Mouse (Mus musculus) hindbrain, embryonic 13.5 days (tissue): ENCODE measurements around the gene Cic. TPM values are rescaled to one million over a fixed set of nuclear protein-coding genes. Genes with fewer than 3 reads are reported as not detected.
"Not testable (repeated sequence)": the region's sequence is repeated elsewhere in the genome, so short reads cannot be mapped to it uniquely, and the experiment has no call there.

Experiments used
- ATAC-seq: fragments of 200-750 bp; cut with Nextera tagmentation; 2 replicates; pipeline ENCODE4 v1.8.0; 2017; ENCODE audit warnings: moderate TSS enrichment; ENCODE audit not compliant: low FRiP score
- H3K27ac ChIP-seq: fragments of 300-500 bp; sonication (generic); 2 replicates; pipeline ENCODE4 v1.5.1; 2015; ENCODE audit warnings: inconsistent platforms, mild to moderate bottlenecking, moderate library complexity
- H3K27me3 ChIP-seq: fragments of 300-500 bp; sonication (generic); 2 replicates; pipeline ENCODE4 v1.6.1; 2015; ENCODE audit warnings: mild to moderate bottlenecking, inconsistent platforms
- H3K36me3 ChIP-seq: fragments of 300-500 bp; sonication (generic); 2 replicates; pipeline ENCODE4 v1.6.1; 2015; ENCODE audit warnings: mild to moderate bottlenecking, inconsistent platforms
- H3K4me1 ChIP-seq: fragments of 300-500 bp; sonication (generic); replicated peaks from 2 replicates; pipeline ENCODE4 v1.6.1; 2015; ENCODE audit warnings: inconsistent platforms
- H3K4me2 ChIP-seq: fragments of 300-500 bp; sonication (generic); 2 replicates; pipeline ENCODE4 v1.6.1; 2015; ENCODE audit warnings: inconsistent platforms, mild to moderate bottlenecking, moderate library complexity
- H3K4me3 ChIP-seq: fragments of 300-500 bp; sonication (generic); 2 replicates; pipeline ENCODE4 v1.5.1; 2015; ENCODE audit warnings: mild to moderate bottlenecking, inconsistent platforms
- H3K9ac ChIP-seq: fragments of 300-500 bp; sonication (generic); 2 replicates; pipeline ENCODE4 v1.6.1; 2015; ENCODE audit warnings: mild to moderate bottlenecking, inconsistent platforms
- H3K9me3 ChIP-seq: fragments of 300-500 bp; sonication (generic); 2 replicates; pipeline ENCODE4 v1.6.1; 2016; ENCODE audit warnings: inconsistent platforms
- WGBS: fragments of 180-500 bp; shearing (Covaris S2); methylation state at CpG from one replicate; pipeline ENCODE4 v1.1.7; 2015; 5-methylcytosine and 5-hydroxymethylcytosine counted together
- polyA plus RNA-seq: library from polyadenylated mRNA; unstranded; fragments of >200 nt; fragmentation: Nextera tagmentation; extraction: Ambion mirVana; gene quantifications from 2 replicates; pipeline ENCODE4 v1.2.1, GENCODE M21; 2015

The Cic gene
- polyA plus RNA-seq, 1 experiment from 2014 or later, result 36.9 TPM

DNA sequence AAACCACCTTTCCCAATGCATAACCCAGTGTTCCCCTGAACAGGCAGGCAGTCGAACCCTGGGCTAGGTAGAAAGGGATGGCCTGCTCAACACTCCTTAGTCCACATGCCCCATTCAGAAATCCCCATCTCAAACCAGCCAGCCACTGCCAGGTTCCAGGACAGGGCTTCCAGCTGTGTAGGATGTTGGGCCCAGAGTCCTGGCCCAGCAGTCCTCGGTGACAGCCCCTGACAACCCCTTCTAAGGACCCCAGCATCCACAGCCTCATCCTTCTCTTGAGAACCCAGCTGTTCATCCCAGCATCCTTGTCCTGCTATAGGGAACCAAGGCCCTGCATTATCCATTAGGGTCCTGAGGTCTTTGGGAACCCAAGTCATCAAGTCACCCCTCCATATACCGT lies 20.0 kb upstream of the Cic start:
- peaks cover 66% of the 10 kb centered on the region for H3K4me1 ChIP-seq
- no peaks in the 10 kb centered on the region for H3K27me3 ChIP-seq
- H3K36me3 ChIP-seq, result peaks cover 11% of the 10 kb centered on the region
- H3K9me3 ChIP-seq, result no peaks in the 10 kb centered on the region
- H3K4me3 ChIP-seq, result peak overlapping the region; percentile 74
- peak overlapping the region; percentile 90 for H3K27ac ChIP-seq
- peak overlapping the region; percentile 100 for H3K4me2 ChIP-seq
- ATAC-seq, result no peak
- WGBS, result 20% methylated on average over 3 of the region's 3 CpGs
- H3K9ac ChIP-seq, result peak overlapping the region; percentile 84

DNA sequence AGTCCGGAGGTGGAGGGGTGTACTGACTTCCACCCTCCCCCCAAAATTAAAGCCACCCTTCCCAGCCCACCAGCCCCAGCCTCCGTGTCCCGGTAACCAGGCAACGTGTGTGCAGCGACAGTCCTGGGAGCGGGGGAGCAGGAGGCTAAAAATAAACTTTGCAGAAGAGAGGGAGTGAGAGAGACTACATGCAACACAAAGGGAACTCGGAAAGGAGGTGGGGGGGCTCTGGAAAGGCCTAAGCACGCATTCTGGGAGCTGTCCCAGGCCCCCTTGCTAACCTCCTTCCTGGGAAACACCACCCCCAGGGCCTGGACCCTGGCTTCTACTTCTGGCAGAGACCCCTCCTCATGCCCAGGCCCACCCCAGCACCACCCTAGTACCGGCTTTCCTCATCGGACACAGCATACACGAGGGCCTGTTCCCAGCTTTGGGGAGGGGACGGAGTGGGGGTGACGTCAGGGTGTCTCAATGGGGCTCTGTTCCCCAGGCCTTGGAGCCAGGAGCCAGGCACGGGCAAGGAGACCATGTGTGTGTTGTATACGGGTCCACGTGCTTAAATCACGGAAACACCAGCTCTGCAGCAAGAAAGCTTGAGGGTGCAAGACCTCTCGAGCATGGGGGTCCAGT lies 19.4 kb upstream of the Cic start:
- peak overlapping the region; percentile 74 for H3K4me3 ChIP-seq
- peak overlapping the region; percentile 84 for H3K9ac ChIP-seq
- H3K36me3 ChIP-seq, result peaks cover 11% of the 10 kb centered on the region
- H3K4me2 ChIP-seq, result peak overlapping the region; percentile 100
- ATAC-seq, result peak; percentile 27
- H3K9me3 ChIP-seq, result no peaks in the 10 kb centered on the region
- WGBS, result 2% methylated on average over 18 of the region's 18 CpGs
- H3K27ac ChIP-seq, result peak overlapping the region; percentile 90
- peaks cover 66% of the 10 kb centered on the region for H3K4me1 ChIP-seq
- no peaks in the 10 kb centered on the region for H3K27me3 ChIP-seq

- Histone ChIP-seq H3K27ac (peak overlapping the region; percentile 90), H3K36me3 (peaks cover 11% of the 10 kb centered on the region), H3K9ac (peak overlapping the region; percentile 84), H3K9me3 (no peaks in the 10 kb centered on the region), H3K4me1 (peaks cover 66% of the 10 kb centered on the region), H3K4me3 (peak overlapping the region; percentile 74), H3K4me2 (peak overlapping the region; percentile 100), H3K27me3 (no peaks in the 10 kb centered on the region)
- 1% methylated on average over 25 of the region's 25 CpGs for WGBS
- ATAC-seq, result no peak; the same call in 1 of the 2 replicates
Measured at GRCm38 (mm10) chr7:25248846-25249313, 18.6 kb upstream of the Cic start.

DNA sequence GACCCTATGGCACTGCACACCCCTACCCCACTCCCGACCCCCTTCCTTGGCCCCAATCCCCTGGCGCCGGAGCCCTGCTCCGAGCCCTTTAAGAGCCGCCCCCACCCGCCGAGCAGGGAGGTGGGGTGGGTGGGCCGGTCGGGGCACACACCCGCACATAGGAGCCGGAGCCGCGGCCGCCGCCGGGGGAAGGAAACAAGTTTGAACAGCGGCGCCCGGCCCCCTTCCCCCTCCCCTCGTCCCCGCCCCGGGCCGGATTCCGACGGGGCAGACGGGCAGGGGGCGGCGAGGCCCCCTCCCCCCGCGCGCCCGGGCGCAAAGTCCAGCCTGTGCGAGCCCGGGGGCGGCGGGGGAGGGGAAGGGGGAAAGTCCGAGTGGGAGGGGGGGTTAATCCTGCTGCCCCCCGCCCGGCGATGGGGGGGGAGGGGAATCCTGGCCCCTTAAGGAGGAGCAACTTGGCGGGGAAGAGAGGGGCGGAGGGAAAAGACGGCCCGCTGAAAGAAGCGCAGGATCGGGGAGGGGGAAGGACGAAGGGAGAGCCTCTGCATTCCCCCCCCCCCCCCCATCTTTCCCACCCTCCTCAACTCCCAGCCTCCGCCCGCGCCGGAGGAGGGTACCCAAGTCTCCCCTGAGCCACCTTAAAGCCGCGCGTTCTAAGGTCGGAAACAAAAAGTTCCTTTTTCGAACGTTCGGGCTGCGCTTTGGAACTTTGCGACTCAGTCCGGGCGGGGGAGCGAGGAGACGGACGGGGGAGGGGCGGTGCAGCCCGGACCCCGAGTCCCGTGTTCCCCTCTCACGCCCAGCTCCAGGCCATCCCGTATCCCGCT lies 18.0 kb upstream of the Cic start:
- Histone ChIP-seq H3K4me2 (peak overlapping the region; percentile 100), H3K27me3 (no peaks in the 10 kb centered on the region), H3K27ac (peak overlapping the region; percentile 90), H3K4me3 (peak overlapping the region; percentile 74), H3K36me3 (peaks cover 10% of the 10 kb centered on the region), H3K4me1 (peaks cover 66% of the 10 kb centered on the region), H3K9ac (peak overlapping the region; percentile 84), H3K9me3 (no peaks in the 10 kb centered on the region)
- under 1% methylated on average over 50 of the region's 73 CpGs for WGBS
- ATAC-seq, result peak; percentile 52

- WGBS, result 2% methylated on average over 53 of the region's 81 CpGs
- Histone ChIP-seq H3K27ac (peak within 1 kb of the TSS; percentile 90), H3K36me3 (peaks cover 2% of the 10 kb centered on the region; the same call in 1 of the 2 replicates), H3K4me3 (peak within 1 kb of the TSS; percentile 74), H3K27me3 (no peaks in the 10 kb centered on the region), H3K4me2 (peak within 1 kb of the TSS; percentile 100), H3K4me1 (peaks cover 61% of the 10 kb centered on the region), H3K9me3 (no peaks in the 10 kb centered on the region), H3K9ac (peak within 1 kb of the TSS; percentile 84)
- ATAC-seq, result peak; percentile 62
Measured at GRCm38 (mm10) chr7:25250141-25250972, 17.1 kb upstream of the Cic start, which contains the start of gene Erf. Erf (minus strand) TSS chr7:25250761.

- Histone ChIP-seq H3K4me1 (peaks cover 52% of the 10 kb centered on the region), H3K27me3 (no peaks in the 10 kb centered on the region), H3K9me3 (no peaks in the 10 kb centered on the region), H3K4me2 (peak overlapping the region; percentile 100), H3K36me3 (no peaks in the 10 kb centered on the region), H3K4me3 (peak overlapping the region; percentile 74), H3K27ac (peak overlapping the region; percentile 66), H3K9ac (peak overlapping the region; percentile 84)
- 1% methylated on average over 22 of the region's 22 CpGs for WGBS
- peak; percentile 11 for ATAC-seq
Measured at GRCm38 (mm10) chr7:25251071-25251791, 16.3 kb upstream of the Cic start.

GRCm38 (mm10) chr7:25251822-25252221 lies 15.7 kb upstream of the Cic start:
- H3K36me3 ChIP-seq, result no peaks in the 10 kb centered on the region
- H3K9me3 ChIP-seq, result no peaks in the 10 kb centered on the region
- no peaks in the 10 kb centered on the region for H3K27me3 ChIP-seq
- H3K4me3 ChIP-seq, result peak overlapping the region; percentile 74
- H3K27ac ChIP-seq, result peak overlapping the region; percentile 66
- peak overlapping the region; percentile 100 for H3K4me2 ChIP-seq
- peaks cover 46% of the 10 kb centered on the region for H3K4me1 ChIP-seq
- H3K9ac ChIP-seq, result peak overlapping the region; percentile 84
- ATAC-seq, result no peak
- 17% methylated on average over 8 of the region's 8 CpGs for WGBS

DNA sequence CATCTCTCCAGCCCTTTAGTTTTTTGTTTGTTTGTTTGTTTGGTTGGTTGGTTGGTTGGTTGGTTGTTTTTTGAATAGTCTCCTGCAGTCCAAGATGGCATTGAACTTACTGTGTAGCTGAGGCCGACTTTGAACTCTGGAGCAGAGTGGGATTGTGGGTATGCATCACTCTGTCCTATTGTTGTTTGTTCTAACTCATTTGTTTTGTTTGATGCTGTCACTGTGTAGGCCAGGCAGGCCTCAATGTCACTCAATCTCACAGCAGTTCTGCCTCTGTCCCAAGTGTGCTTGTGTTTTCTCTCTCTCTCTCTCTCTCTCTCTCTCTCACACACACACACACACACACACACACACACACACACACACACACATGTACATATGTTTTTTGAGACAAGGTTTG lies 5.6 kb upstream of the Cic start:
- no peak overlapping the region for H3K27ac ChIP-seq
- 81% methylated on average over 1 of the region's 1 CpGs for WGBS
- peaks cover 14% of the 10 kb centered on the region; the same call in 1 of the 2 replicates for H3K27me3 ChIP-seq
- H3K9me3 ChIP-seq, result no peaks in the 10 kb centered on the region
- no peaks in the 10 kb centered on the region for H3K36me3 ChIP-seq
- H3K4me3 ChIP-seq, result no peak overlapping the region
- no peak overlapping the region for H3K9ac ChIP-seq
- H3K4me2 ChIP-seq, result no peak overlapping the region
- ATAC-seq, result no peak
- H3K4me1 ChIP-seq, result peaks cover 3% of the 10 kb centered on the region

- Histone ChIP-seq H3K27ac (no peak overlapping the region), H3K9me3 (no peaks in the 10 kb centered on the region), H3K4me3 (no peak overlapping the region), H3K4me1 (peaks cover 11% of the 10 kb centered on the region), H3K36me3 (no peaks in the 10 kb centered on the region), H3K9ac (no peak overlapping the region; the same call in 1 of the 2 replicates), H3K4me2 (no peak overlapping the region), H3K27me3 (peaks cover 14% of the 10 kb centered on the region; the same call in 1 of the 2 replicates)
- ATAC-seq, result no peak
- WGBS, result 24% methylated on average over 17 of the region's 17 CpGs
Measured at GRCm38 (mm10) chr7:25263968-25264870, 3.3 kb upstream of the Cic start.

GRCm38 (mm10) chr7:25265743-25266142 lies 1.8 kb upstream of the Cic start:
- H3K27ac ChIP-seq, H3K4me2 ChIP-seq, H3K9me3 ChIP-seq, H3K9ac ChIP-seq, H3K4me3 ChIP-seq, H3K36me3 ChIP-seq, ATAC-seq: not testable (repeated sequence)
- 92% methylated on average over 5 of the region's 5 CpGs for WGBS
- H3K4me1 ChIP-seq, result peaks cover 27% of the 10 kb centered on the region
- peaks cover 14% of the 10 kb centered on the region; the same call in 1 of the 2 replicates for H3K27me3 ChIP-seq
